Mouse (Mus musculus): ENCODE measurements around the gene Usp54. TPM values are rescaled to one million over a fixed set of nuclear protein-coding genes. Genes with fewer than 3 reads are reported as not detected.

Usp54 gene
- total and polyA plus RNA-seq, 3 experiments, result 5.3 to 11.7 (median 5.4) TPM

- Histone ChIP-seq H3K27me3 (replicated peaks) (no peaks in the 10 kb centered on the region), H3K27ac (ENCODE audit: insufficient read depth, low read depth) (no peak overlapping the region), H3K36me3 (replicated peaks in 1 of 2; ENCODE audit: control insufficient read depth in 1 of 2, insufficient read depth in 1 of 2, low read length in 1 of 2) (peaks cover 33 to 82% of the 10 kb centered on the region in 2 experiments), H3K9me3 (replicated peaks; ENCODE audit: low read length) (no peaks in the 10 kb centered on the region), H3K4me2 (ENCODE audit: insufficient read depth, low read depth, poor library complexity, severe bottlenecking) (no peak overlapping the region), H3K79me2 (replicated peaks; ENCODE audit: control insufficient read depth, extremely low read depth, insufficient read depth, poor library complexity, severe bottlenecking) (no peaks in the 10 kb centered on the region), H3K4me1 (ENCODE audit: control insufficient read depth in 1 of 2, insufficient read depth in 2 of 2) (peaks cover 2 to 27% of the 10 kb centered on the region in 2 experiments; a peak in 2 of 4 replicates), H3K9ac (ENCODE audit: insufficient read depth, low read depth) (no peak overlapping the region), H3K4me3 (replicated peaks in 1 of 3; ENCODE audit: low read depth in 2 of 3, low read length in 2 of 3, poor library complexity in 1 of 3) (no peak overlapping the region)
- in situ Hi-C loops (cut with MboI; ENCODE audit: low pct_ligation_motif_present, low pct_unique_long_range_greater_than_20kb, low sequenced_read_pairs), result no loop called here
- dilution Hi-C loops (cut with MboI; ENCODE audit: extremely low pct_ligation_motif_present, extremely low pct_unique_long_range_greater_than_20kb, low sequenced_read_pairs), result no loop called here
- TF ChIP-seq NRF1 (IDR thresholded peaks at IDR 0.05; ENCODE audit: low read depth, low read length) (no peak), MAZ (IDR thresholded peaks at IDR 0.05; ENCODE audit: low read depth, low read length) (no peak), IRF4 (IDR thresholded peaks at IDR 0.05; ENCODE audit: low read depth, low read length) (no peak), CTCF (conservative IDR thresholded peaks at IDR 0.05 in 1 of 2, IDR thresholded peaks at IDR 0.05 in 1 of 2; ENCODE audit: low read depth in 2 of 2, low read length in 2 of 2) (no peak), MAFK (IDR thresholded peaks at IDR 0.05; ENCODE audit: insufficient replicate concordance, low read length) (no peak), ZKSCAN1 (IDR thresholded peaks at IDR 0.05; ENCODE audit: borderline replicate concordance, low read depth, low read length) (no peak), TCF12 (IDR thresholded peaks at IDR 0.05; ENCODE audit: low read depth, low read length) (no peak), ZC3H11A (IDR thresholded peaks at IDR 0.05; ENCODE audit: low read depth, low read length) (no peak), MEF2A (IDR thresholded peaks at IDR 0.05; ENCODE audit: borderline replicate concordance, low read depth, low read length) (no peak), USF1 (IDR thresholded peaks at IDR 0.05; ENCODE audit: low read depth, low read length) (no peak), SIN3A (IDR thresholded peaks at IDR 0.05; ENCODE audit: low read length) (no peak), GABPA (IDR thresholded peaks at IDR 0.05; ENCODE audit: insufficient replicate concordance, low read depth, low read length) (no peak), JUN (IDR thresholded peaks at IDR 0.05; ENCODE audit: insufficient read depth, low read depth, low read length) (no peak), UBTF (IDR thresholded peaks at IDR 0.05; ENCODE audit: low read depth, low read length) (no peak), BHLHE40 (IDR thresholded peaks at IDR 0.05; ENCODE audit: low read depth, low read length) (no peak), ETS1 (conservative IDR thresholded peaks at IDR 0.05; ENCODE audit: low read depth, low read length) (no peak), PAX5 (IDR thresholded peaks at IDR 0.05; ENCODE audit: low read length) (no peak), E2F4 (IDR thresholded peaks at IDR 0.05; ENCODE audit: insufficient replicate concordance, low read depth, low read length) (no peak)
- DNase-seq (ENCODE audit: extremely low read depth), result peak; percentile 18
Observed at GRCm38 (mm10) chr14:20565256-20566021, 75.4 kb downstream of the Usp54 start.

- no peak overlapping the region for H3K27ac ChIP-seq (ENCODE audit: insufficient read depth, low read depth)
- H3K79me2 ChIP-seq (replicated peaks; ENCODE audit: control insufficient read depth, extremely low read depth, insufficient read depth, poor library complexity, severe bottlenecking), result no peaks in the 10 kb centered on the region
- TF ChIP-seq CTCF (conservative IDR thresholded peaks at IDR 0.05 in 1 of 2, IDR thresholded peaks at IDR 0.05 in 1 of 2; ENCODE audit: low read depth in 2 of 2, low read length in 2 of 2) (peak in 1 of 2 experiments; percentile 39; a peak in 2 of 4 replicates), RCOR1 (conservative IDR thresholded peaks at IDR 0.05; ENCODE audit: low read depth, low read length) (no peak)
- peaks cover 2 to 27% of the 10 kb centered on the region in 2 experiments; a peak in 2 of 4 replicates for H3K4me1 ChIP-seq (ENCODE audit: control insufficient read depth in 1 of 2, insufficient read depth in 2 of 2)
- no peak overlapping the region for H3K4me3 ChIP-seq (replicated peaks in 1 of 3; ENCODE audit: low read depth in 2 of 3, low read length in 2 of 3, poor library complexity in 1 of 3)
- DNase-seq (ENCODE audit: extremely low read depth), result no peak
- no peaks in the 10 kb centered on the region for H3K9me3 ChIP-seq (replicated peaks; ENCODE audit: low read length)
- in situ Hi-C loops (cut with MboI; ENCODE audit: low pct_ligation_motif_present, low pct_unique_long_range_greater_than_20kb, low sequenced_read_pairs) (no loop called here), dilution Hi-C loops (cut with MboI; ENCODE audit: extremely low pct_ligation_motif_present, extremely low pct_unique_long_range_greater_than_20kb, low sequenced_read_pairs) (no loop called here)
- no peak overlapping the region for H3K4me2 ChIP-seq (ENCODE audit: insufficient read depth, low read depth, poor library complexity, severe bottlenecking)
- H3K27me3 ChIP-seq (replicated peaks), result no peaks in the 10 kb centered on the region
- H3K9ac ChIP-seq (ENCODE audit: insufficient read depth, low read depth), result no peak overlapping the region
- peaks cover 30 to 78% of the 10 kb centered on the region in 2 experiments for H3K36me3 ChIP-seq (replicated peaks in 1 of 2; ENCODE audit: control insufficient read depth in 1 of 2, insufficient read depth in 1 of 2, low read length in 1 of 2)
Observed at GRCm38 (mm10) chr14:20564692-20565091, 76.2 kb downstream of the Usp54 start.

Measured in CH12.LX (cell line).